Mouse (Mus musculus): Measurements from ENCODE around the gene D17H6S53E. TPM values are rescaled to one million over a fixed set of nuclear protein-coding genes. Genes with fewer than 3 reads are reported as not detected.

D17H6S53E gene
- total RNA-seq, 1 experiment, result 11.2 TPM

DNA sequence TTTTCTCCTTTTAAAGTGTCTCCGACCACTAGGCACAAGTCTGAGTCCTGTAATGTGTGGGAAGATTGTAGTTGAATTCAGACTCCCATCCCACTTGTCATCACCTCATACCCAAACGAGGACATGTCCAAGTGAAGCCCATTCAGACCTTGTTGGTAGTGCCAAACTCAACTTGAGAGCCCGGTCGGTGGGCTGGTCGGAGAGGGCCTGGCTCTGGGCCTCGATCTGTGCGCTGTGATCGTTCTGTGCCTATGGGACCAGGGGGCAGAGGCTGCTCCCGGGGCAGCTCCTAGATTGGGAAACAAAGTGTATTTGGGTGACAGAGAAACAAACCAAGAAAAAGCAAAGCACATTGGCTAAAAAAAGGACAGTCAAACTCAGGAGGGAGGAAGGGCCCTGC, 26.9 kb downstream of the D17H6S53E start:
- Histone ChIP-seq H3K36me3 (ENCODE audit: control insufficient read depth, insufficient read depth, low read length, poor library complexity, severe bottlenecking) (peaks cover 93% of the 10 kb centered on the region), H3K9me3 (ENCODE audit: control insufficient read depth, insufficient read depth, low read depth, low read length) (no peaks in the 10 kb centered on the region), H3K27ac (ENCODE audit: insufficient read depth, low read depth, low read length, poor library complexity, severe bottlenecking) (no peak overlapping the region), H3K4me3 (ENCODE audit: insufficient read depth in 1 of 2, low read depth in 1 of 2, low read length in 2 of 2, poor library complexity in 1 of 2, severe bottlenecking in 1 of 2) (no peak overlapping the region), H3K9ac (ENCODE audit: insufficient read depth, low read depth, low read length, poor library complexity, severe bottlenecking) (no peak overlapping the region), H3K4me1 (ENCODE audit: control insufficient read depth in 2 of 2, insufficient read depth in 2 of 2, low read length in 2 of 2, poor library complexity in 1 of 2) (0 out of 4 replicates have a peak, but pooled peaks cover 0 to 4% of the 10 kb centered on the region in 2 experiments)
- DNase-seq (ENCODE audit: low read depth, low spot score), result no peak
- in situ Hi-C loops (cut with MboI; ENCODE audit: low sequenced_read_pairs in 2 of 2, unreplicated experiment in 2 of 2), result no loop called here
- TF ChIP-seq ZC3H11A (IDR thresholded peaks at IDR 0.05; ENCODE audit: borderline replicate concordance, low read depth, low read length) (no peak), CHD2 (IDR thresholded peaks at IDR 0.05; ENCODE audit: low read depth, low read length) (no peak), MAFK (IDR thresholded peaks at IDR 0.05; ENCODE audit: insufficient read depth, low read depth, low read length) (no peak), ZNF384 (IDR thresholded peaks at IDR 0.05; ENCODE audit: low read depth, low read length) (no peak), HCFC1 (IDR thresholded peaks at IDR 0.05; ENCODE audit: borderline replicate concordance, insufficient read depth, low read length) (no peak)

DNA sequence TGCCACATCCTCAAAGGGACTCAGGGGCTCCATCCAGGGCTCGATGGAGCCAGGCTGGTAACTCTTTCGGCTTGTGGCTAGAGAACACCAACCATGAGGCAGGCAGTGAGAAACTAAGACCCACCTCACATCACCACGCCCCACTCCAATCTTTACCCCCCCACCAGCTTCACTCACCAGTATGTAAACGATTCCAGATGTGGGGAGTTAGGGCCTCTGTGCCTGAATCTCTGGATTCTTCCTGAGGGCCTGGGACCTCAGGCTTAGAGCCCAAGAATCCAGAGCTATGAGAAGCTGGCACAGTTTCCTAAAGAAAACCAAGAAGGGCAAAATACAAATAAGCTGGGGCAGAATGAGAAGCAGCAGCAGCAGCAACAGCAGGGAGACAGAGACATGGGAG, 27.8 kb downstream of the D17H6S53E start:
- DNase-seq (ENCODE audit: low read depth, low spot score), result no peak
- Histone ChIP-seq H3K36me3 (ENCODE audit: control insufficient read depth, insufficient read depth, low read length, poor library complexity, severe bottlenecking) (peaks cover 94% of the 10 kb centered on the region), H3K27ac (ENCODE audit: insufficient read depth, low read depth, low read length, poor library complexity, severe bottlenecking) (no peak overlapping the region), H3K9ac (ENCODE audit: insufficient read depth, low read depth, low read length, poor library complexity, severe bottlenecking) (no peak overlapping the region), H3K4me3 (ENCODE audit: insufficient read depth in 1 of 2, low read depth in 1 of 2, low read length in 2 of 2, poor library complexity in 1 of 2, severe bottlenecking in 1 of 2) (no peak overlapping the region), H3K4me1 (ENCODE audit: control insufficient read depth in 2 of 2, insufficient read depth in 2 of 2, low read length in 2 of 2, poor library complexity in 1 of 2) (0 out of 4 replicates have a peak, but pooled peaks cover 0 to 4% of the 10 kb centered on the region in 2 experiments), H3K9me3 (ENCODE audit: control insufficient read depth, insufficient read depth, low read depth, low read length) (no peaks in the 10 kb centered on the region)
- TF ChIP-seq MAFK (IDR thresholded peaks at IDR 0.05; ENCODE audit: insufficient read depth, low read depth, low read length) (no peak), ZC3H11A (IDR thresholded peaks at IDR 0.05; ENCODE audit: borderline replicate concordance, low read depth, low read length) (no peak), CHD2 (IDR thresholded peaks at IDR 0.05; ENCODE audit: low read depth, low read length) (no peak), ZNF384 (IDR thresholded peaks at IDR 0.05; ENCODE audit: low read depth, low read length) (no peak), HCFC1 (IDR thresholded peaks at IDR 0.05; ENCODE audit: borderline replicate concordance, insufficient read depth, low read length) (no peak)
- in situ Hi-C loops (cut with MboI; ENCODE audit: low sequenced_read_pairs in 2 of 2, unreplicated experiment in 2 of 2), result no loop called here

DNA sequence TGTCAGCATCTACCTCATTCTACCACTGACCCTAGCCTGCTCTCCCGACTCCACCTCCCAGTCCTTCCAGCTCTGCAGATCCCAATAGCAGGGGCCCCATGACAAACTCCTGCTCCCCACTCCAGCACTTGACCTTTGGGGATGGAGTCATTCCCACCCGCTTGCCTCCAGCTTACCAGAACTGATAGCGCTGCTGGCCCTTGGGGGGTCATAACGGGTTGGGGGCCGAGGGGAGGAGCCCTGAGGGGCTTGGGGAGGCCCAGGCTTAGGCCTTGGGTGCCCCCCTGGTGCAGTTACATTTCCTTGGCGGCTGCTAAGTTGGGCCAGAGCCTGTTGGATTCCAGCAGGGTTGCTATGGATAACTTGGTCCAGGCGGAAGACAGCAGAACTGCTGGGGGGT, 28.4 kb downstream of the D17H6S53E start:
- Histone ChIP-seq H3K36me3 (ENCODE audit: control insufficient read depth, insufficient read depth, low read length, poor library complexity, severe bottlenecking) (peaks cover 95% of the 10 kb centered on the region), H3K4me1 (ENCODE audit: control insufficient read depth in 2 of 2, insufficient read depth in 2 of 2, low read length in 2 of 2, poor library complexity in 1 of 2) (0 out of 4 replicates have a peak, but pooled peaks cover 0 to 4% of the 10 kb centered on the region in 2 experiments), H3K9ac (ENCODE audit: insufficient read depth, low read depth, low read length, poor library complexity, severe bottlenecking) (no peak overlapping the region), H3K27ac (ENCODE audit: insufficient read depth, low read depth, low read length, poor library complexity, severe bottlenecking) (no peak overlapping the region), H3K4me3 (ENCODE audit: insufficient read depth in 1 of 2, low read depth in 1 of 2, low read length in 2 of 2, poor library complexity in 1 of 2, severe bottlenecking in 1 of 2) (no peak overlapping the region), H3K9me3 (ENCODE audit: control insufficient read depth, insufficient read depth, low read depth, low read length) (no peaks in the 10 kb centered on the region)
- in situ Hi-C loops (cut with MboI; ENCODE audit: low sequenced_read_pairs in 2 of 2, unreplicated experiment in 2 of 2), result no loop called here
- no peak for TF ChIP-seq HCFC1 (IDR thresholded peaks at IDR 0.05; ENCODE audit: borderline replicate concordance, insufficient read depth, low read length)
- no peak for TF ChIP-seq MAFK (IDR thresholded peaks at IDR 0.05; ENCODE audit: insufficient read depth, low read depth, low read length)
- no peak for TF ChIP-seq CHD2 (IDR thresholded peaks at IDR 0.05; ENCODE audit: low read depth, low read length)
- TF ChIP-seq ZC3H11A (IDR thresholded peaks at IDR 0.05; ENCODE audit: borderline replicate concordance, low read depth, low read length), result no peak
- TF ChIP-seq ZNF384 (IDR thresholded peaks at IDR 0.05; ENCODE audit: low read depth, low read length), result no peak
- DNase-seq (ENCODE audit: low read depth, low spot score), result no peak

GRCm38 (mm10) chr17:35155451-35155850, 29.3 kb downstream of the D17H6S53E start:
- H3K36me3 ChIP-seq (ENCODE audit: control insufficient read depth, insufficient read depth, low read length, poor library complexity, severe bottlenecking), result peaks cover 95% of the 10 kb centered on the region
- no peak for TF ChIP-seq CHD2 (IDR thresholded peaks at IDR 0.05; ENCODE audit: low read depth, low read length)
- H3K9ac ChIP-seq (ENCODE audit: insufficient read depth, low read depth, low read length, poor library complexity, severe bottlenecking), result no peak overlapping the region
- H3K9me3 ChIP-seq (ENCODE audit: control insufficient read depth, insufficient read depth, low read depth, low read length), result no peaks in the 10 kb centered on the region
- no peak for DNase-seq (ENCODE audit: low read depth, low spot score)
- no peak overlapping the region for H3K4me3 ChIP-seq (ENCODE audit: insufficient read depth in 1 of 2, low read depth in 1 of 2, low read length in 2 of 2, poor library complexity in 1 of 2, severe bottlenecking in 1 of 2)
- 0 out of 4 replicates have a peak, but pooled peaks cover 0 to 4% of the 10 kb centered on the region in 2 experiments for H3K4me1 ChIP-seq (ENCODE audit: control insufficient read depth in 2 of 2, insufficient read depth in 2 of 2, low read length in 2 of 2, poor library complexity in 1 of 2)
- in situ Hi-C loops (cut with MboI; ENCODE audit: low sequenced_read_pairs in 2 of 2, unreplicated experiment in 2 of 2), result no loop called here
- no peak overlapping the region for H3K27ac ChIP-seq (ENCODE audit: insufficient read depth, low read depth, low read length, poor library complexity, severe bottlenecking)

All from ES-E14 (cell line).